Mouse (Mus musculus) kidney, embryonic 14.5 days (tissue): ENCODE measurements at regions not wholly inside any gene's neighbourhood (a gene's known extent, or its start where the extent isn't known, plus 50 kb on each side); places are given as distances from the start of the nearest gene placed in this dataset.

ENCODE experiments used
- ATAC-seq: fragments of 200-750 bp; cut with Nextera tagmentation; 2 replicates; pipeline ENCODE4 v1.8.0; 2017; ENCODE audit warnings: moderate number of reproducible peaks, mild to moderate bottlenecking, moderate TSS enrichment, moderate library complexity; ENCODE audit not compliant: low FRiP score, low TSS enrichment
- H3K27ac ChIP-seq: fragments of 300-500 bp; sonication (generic); 2 replicates; pipeline ENCODE4 v1.5.1; 2014; ENCODE audit warnings: low read depth, mild to moderate bottlenecking, low read length, moderate library complexity, mixed read lengths
- H3K27me3 ChIP-seq: fragments of 300-500 bp; sonication (generic); 2 replicates; pipeline ENCODE4 v1.6.1; 2014; ENCODE audit warnings: mild to moderate bottlenecking, low read length; ENCODE audit not compliant: control insufficient read depth, insufficient read depth
- H3K36me3 ChIP-seq: fragments of 300-500 bp; sonication (generic); 2 replicates; pipeline ENCODE4 v1.6.1; 2014; ENCODE audit warnings: low read length, mixed read lengths; ENCODE audit not compliant: control insufficient read depth, insufficient read depth
- H3K4me1 ChIP-seq: fragments of 300-500 bp; sonication (generic); 2 replicates; pipeline ENCODE4 v1.6.1; 2014; ENCODE audit warnings: low read length, mixed read lengths; ENCODE audit not compliant: control insufficient read depth, insufficient read depth
- H3K4me2 ChIP-seq: fragments of 300-500 bp; sonication (generic); replicated peaks from 2 replicates; pipeline ENCODE4 v1.6.1; 2014; ENCODE audit warnings: low read depth, mild to moderate bottlenecking, low read length
- H3K4me3 ChIP-seq: fragments of 300-500 bp; sonication (generic); 2 replicates; pipeline ENCODE4 v1.5.1; 2014; ENCODE audit warnings: mild to moderate bottlenecking, low read length
- H3K9ac ChIP-seq: fragments of 300-500 bp; sonication (generic); 2 replicates; pipeline ENCODE4 v1.6.1; 2014; ENCODE audit warnings: low read depth, mild to moderate bottlenecking, low read length, moderate library complexity
- H3K9me3 ChIP-seq: fragments of 300-500 bp; sonication (generic); 2 replicates; pipeline ENCODE4 v1.6.1; 2016; ENCODE audit warnings: low read length; ENCODE audit not compliant: control insufficient read depth
- WGBS: fragments of 180-500 bp; shearing (Covaris S2); extraction: QIAGEN DNeasy Blood & Tissue Kit; methylation state at CpG from one replicate; pipeline ENCODE4 v1.1.7; 2014; 5-methylcytosine and 5-hydroxymethylcytosine counted together

DNA sequence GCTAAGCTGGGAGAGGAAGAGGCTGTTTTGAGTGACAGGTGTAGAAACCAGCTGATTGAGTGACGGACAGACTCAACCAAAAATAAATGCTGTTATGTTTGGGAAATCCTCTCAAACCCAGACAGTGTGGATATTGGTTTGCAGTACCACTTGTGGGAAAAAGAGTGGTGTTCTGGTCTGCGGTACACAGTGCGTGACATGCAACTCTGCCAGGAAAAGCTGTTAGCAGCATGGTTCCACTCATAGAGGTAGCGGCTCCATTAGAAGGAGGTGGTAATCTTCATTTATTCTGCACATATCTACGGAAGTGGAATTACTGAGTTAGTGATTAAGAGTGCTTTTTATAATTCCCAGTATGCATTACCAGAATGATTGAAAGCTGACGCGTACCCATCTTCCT lies 485.4 kb downstream of the Rps24 start:
- no peak overlapping the region for H3K27ac ChIP-seq
- H3K9ac ChIP-seq = no peak overlapping the region
- H3K4me2 ChIP-seq = no peak overlapping the region
- no peaks in the 10 kb centered on the region for H3K4me1 ChIP-seq
- no peaks in the 10 kb centered on the region for H3K36me3 ChIP-seq
- no peaks in the 10 kb centered on the region for H3K27me3 ChIP-seq
- no peak for ATAC-seq
- no peak overlapping the region for H3K4me3 ChIP-seq
- no peaks in the 10 kb centered on the region for H3K9me3 ChIP-seq
- 97% methylated on average over 7 of the region's 7 CpGs for WGBS

DNA sequence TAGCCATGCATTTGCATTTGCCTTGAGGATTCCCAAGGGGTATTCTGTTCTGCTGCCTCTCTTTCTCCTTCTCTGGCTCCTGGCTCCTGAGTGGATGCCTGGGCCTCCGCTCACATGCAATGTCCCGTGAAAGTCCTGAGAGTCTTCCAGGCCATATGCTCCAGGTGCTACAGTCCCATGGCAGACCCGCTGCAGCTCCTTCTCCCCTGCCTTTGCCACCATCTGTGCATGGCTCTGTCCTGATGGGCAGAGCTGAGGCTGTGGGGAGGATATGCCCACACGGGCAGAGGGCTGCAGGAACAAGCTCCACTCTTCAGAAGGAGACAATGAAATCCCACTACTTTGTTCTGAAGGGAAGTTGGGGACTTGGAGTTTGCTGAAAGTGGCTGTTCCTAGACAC lies 485.9 kb upstream of the Zmiz1 start:
- ATAC-seq = no peak
- no peaks in the 10 kb centered on the region for H3K9me3 ChIP-seq
- no peak overlapping the region for H3K9ac ChIP-seq
- H3K4me2 ChIP-seq = no peak overlapping the region
- H3K27me3 ChIP-seq = no peaks in the 10 kb centered on the region
- WGBS = 81% methylated on average over 4 of the region's 4 CpGs
- no peaks in the 10 kb centered on the region for H3K4me1 ChIP-seq
- H3K4me3 ChIP-seq = no peak overlapping the region
- no peaks in the 10 kb centered on the region for H3K36me3 ChIP-seq
- no peak overlapping the region for H3K27ac ChIP-seq

- H3K27ac ChIP-seq = no peak overlapping the region
- H3K9ac ChIP-seq = no peak overlapping the region
- no peaks in the 10 kb centered on the region for H3K4me1 ChIP-seq
- no peaks in the 10 kb centered on the region for H3K36me3 ChIP-seq
- H3K4me3 ChIP-seq = no peak overlapping the region
- ATAC-seq = no peak
- H3K9me3 ChIP-seq = no peaks in the 10 kb centered on the region
- H3K27me3 ChIP-seq = no peaks in the 10 kb centered on the region
- WGBS = 59% methylated on average over 4 of the region's 4 CpGs
- H3K4me2 ChIP-seq = no peak overlapping the region
Observed at GRCm38 (mm10) chr14:24973591-24973990, 485.4 kb upstream of the Zmiz1 start.

- WGBS = 76% methylated on average over 8 of the region's 8 CpGs
- no peaks in the 10 kb centered on the region for H3K9me3 ChIP-seq
- peaks cover 8% of the 10 kb centered on the region for H3K4me1 ChIP-seq
- no peak overlapping the region for H3K4me3 ChIP-seq
- no peaks in the 10 kb centered on the region for H3K27me3 ChIP-seq
- H3K27ac ChIP-seq = no peak overlapping the region
- no peak overlapping the region for H3K9ac ChIP-seq
- ATAC-seq = no peak
- no peaks in the 10 kb centered on the region for H3K36me3 ChIP-seq
- H3K4me2 ChIP-seq = no peak overlapping the region
Observed at GRCm38 (mm10) chr14:24982489-24982888, 476.5 kb upstream of the Zmiz1 start.

DNA sequence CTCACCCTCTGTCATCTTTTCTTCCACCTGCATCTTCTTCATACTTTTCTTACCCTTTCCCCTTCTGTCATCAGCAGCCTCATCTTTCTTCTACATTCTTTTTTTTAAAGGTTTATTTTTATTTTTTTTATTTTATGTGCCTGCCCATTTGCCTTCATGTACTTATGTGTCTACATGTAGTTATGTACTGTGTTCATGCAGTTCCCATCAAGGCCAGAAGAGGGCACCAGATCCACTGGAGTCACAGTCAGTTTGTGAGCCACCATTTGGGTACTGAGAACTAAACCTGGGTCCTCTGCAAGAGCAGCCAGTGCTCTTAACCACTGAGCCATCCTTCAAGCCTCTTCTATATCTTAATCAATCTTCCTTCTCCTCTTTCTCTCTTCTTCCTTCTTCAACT lies 475.7 kb upstream of the Zmiz1 start:
- no peak overlapping the region for H3K4me3 ChIP-seq
- no peaks in the 10 kb centered on the region for H3K9me3 ChIP-seq
- no peak overlapping the region for H3K4me2 ChIP-seq
- no peak for ATAC-seq
- no peak overlapping the region for H3K9ac ChIP-seq
- H3K27me3 ChIP-seq = no peaks in the 10 kb centered on the region
- H3K27ac ChIP-seq = no peak overlapping the region
- H3K36me3 ChIP-seq = no peaks in the 10 kb centered on the region
- peaks cover 8% of the 10 kb centered on the region for H3K4me1 ChIP-seq

DNA sequence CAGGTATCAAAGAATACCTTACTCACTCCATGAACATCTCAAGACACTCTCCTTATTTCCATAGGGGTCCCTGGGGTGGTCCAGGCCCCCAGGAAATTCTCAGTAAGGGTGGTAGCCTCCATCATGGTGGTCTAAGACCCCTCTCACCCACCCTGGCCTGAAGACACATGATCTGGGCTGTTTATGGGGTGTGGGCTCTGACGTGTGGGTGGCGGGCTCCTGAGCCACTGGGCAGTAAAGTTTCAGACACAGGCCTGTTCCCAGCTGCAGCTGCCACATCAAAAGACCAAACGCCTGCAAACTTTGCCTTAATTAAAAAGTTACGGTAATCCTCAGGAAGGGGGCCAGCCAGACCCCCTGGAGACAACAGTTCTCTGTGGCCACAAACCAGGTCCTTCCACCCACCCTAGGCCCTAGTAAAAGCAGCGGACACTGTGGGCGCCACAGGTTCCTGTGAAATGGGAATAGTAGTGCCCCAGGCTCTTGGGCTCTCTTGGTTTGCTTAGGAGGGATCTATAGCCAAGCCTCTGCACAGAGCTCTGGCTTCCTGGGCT lies 473.1 kb upstream of the Zmiz1 start:
- Histone ChIP-seq H3K4me3 (no peak overlapping the region), H3K4me1 (peaks cover 11% of the 10 kb centered on the region), H3K36me3 (no peaks in the 10 kb centered on the region), H3K27ac (no peak overlapping the region), H3K4me2 (no peak overlapping the region), H3K9ac (no peak overlapping the region), H3K9me3 (no peaks in the 10 kb centered on the region), H3K27me3 (no peaks in the 10 kb centered on the region)
- peak; percentile 34; the same call in 1 of the 2 replicates for ATAC-seq
- 48% methylated on average over 6 of the region's 6 CpGs for WGBS

DNA sequence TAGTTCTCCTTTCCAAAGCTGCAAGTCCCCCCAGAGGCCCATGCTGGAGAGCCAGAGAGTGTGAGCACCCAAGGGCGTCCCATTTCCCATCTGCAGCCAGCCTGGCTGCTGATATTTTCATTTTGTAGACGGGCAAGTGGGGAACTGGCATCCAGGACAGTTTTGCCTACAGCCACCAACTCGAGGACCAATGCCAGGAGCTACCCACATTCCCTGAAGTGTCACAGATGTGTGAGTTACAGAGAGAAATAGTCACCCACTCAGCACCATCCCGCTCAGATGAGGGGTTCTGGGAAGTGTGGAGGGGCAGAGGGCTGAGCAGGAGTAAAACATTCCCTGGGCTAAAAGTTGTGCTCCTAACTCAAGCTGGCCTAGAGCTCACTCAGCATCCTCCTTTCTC lies 472.6 kb upstream of the Zmiz1 start:
- Histone ChIP-seq H3K4me3 (no peak overlapping the region), H3K4me1 (peaks cover 11% of the 10 kb centered on the region), H3K4me2 (no peak overlapping the region), H3K9me3 (no peaks in the 10 kb centered on the region), H3K27me3 (no peaks in the 10 kb centered on the region), H3K27ac (no peak overlapping the region), H3K9ac (no peak overlapping the region), H3K36me3 (no peaks in the 10 kb centered on the region)
- no peak for ATAC-seq
- 73% methylated on average over 4 of the region's 4 CpGs for whole genome bisulfite sequencing

DNA sequence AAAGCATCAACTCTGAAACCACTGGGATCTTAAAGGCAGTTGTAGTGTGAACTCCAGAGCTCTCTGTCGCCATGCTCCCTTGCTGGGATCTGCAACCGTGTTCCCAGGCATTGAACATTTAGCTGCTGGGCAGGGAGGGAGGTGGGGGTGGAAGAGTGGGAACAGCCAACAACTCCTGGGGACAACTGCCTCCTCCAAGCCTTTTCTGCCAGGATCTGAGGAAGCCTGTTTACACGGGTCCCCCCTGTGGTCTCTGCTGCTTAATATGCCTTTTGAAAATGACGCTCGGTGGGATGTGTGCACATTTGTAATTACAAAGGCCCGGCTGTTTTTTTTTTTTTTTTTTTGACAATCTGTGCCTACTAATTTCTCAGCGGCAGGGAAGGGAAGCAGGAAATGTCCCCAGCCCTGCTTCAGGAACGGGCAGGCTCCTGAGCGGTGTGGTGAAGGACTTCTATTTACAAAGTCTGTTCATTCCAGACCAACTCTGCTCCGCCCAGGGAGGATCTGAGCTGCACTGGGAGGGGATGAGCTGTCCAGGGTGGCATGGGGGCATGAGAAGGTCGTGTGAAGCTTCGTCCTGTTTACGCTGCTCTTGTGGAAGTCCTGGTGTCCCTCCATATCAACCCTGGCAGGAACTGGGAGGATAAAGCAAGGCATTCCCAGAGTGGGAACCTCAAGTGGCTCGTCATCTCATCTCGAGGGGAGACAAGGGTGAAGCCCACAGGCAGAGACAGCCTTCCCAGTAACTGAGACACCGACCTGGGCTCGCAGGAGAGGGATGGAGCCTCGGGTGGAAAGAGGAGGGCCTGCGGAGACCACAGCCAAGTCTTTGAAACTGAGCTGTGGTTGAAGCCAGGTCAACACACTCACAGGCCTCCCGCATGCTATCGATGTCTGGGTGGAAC lies 465.0 kb upstream of the Zmiz1 start:
- peaks cover 22% of the 10 kb centered on the region for H3K4me1 ChIP-seq
- peak overlapping the region; percentile 69; the same call in 1 of the 2 replicates for H3K27ac ChIP-seq
- WGBS = 30% methylated on average over 21 of the region's 21 CpGs
- H3K4me2 ChIP-seq = no peak overlapping the region
- H3K9ac ChIP-seq = no peak overlapping the region
- no peaks in the 10 kb centered on the region for H3K36me3 ChIP-seq
- ATAC-seq = no peak
- no peaks in the 10 kb centered on the region for H3K27me3 ChIP-seq
- no peak overlapping the region for H3K4me3 ChIP-seq
- no peaks in the 10 kb centered on the region; the same call in 1 of the 2 replicates for H3K9me3 ChIP-seq

DNA sequence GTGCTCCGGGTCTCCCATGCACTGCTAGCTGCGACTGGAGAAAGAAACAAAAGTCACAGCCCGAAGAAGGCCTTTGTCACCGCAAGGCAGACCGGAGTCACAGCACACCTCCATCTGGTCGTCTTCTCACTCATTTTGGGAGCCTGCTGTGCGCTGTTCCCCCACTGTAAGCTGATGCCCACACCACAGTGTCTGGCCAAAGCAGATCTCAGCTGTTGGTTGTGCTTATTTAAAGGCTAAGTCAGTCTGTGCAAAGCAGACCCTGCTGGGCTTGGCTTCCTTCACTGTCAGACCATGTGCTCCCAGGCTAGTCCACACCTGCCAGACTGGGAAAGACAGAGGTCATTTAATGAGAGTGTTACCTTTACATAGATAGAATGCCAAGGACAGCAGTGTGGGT lies 463.8 kb upstream of the Zmiz1 start:
- Histone ChIP-seq H3K36me3 (no peaks in the 10 kb centered on the region), H3K27ac (peak overlapping the region; percentile 69; the same call in 1 of the 2 replicates), H3K9me3 (no peaks in the 10 kb centered on the region; the same call in 1 of the 2 replicates), H3K4me3 (no peak overlapping the region), H3K4me2 (no peak overlapping the region), H3K27me3 (no peaks in the 10 kb centered on the region), H3K9ac (no peak overlapping the region), H3K4me1 (peaks cover 22% of the 10 kb centered on the region)
- 51% methylated on average over 7 of the region's 7 CpGs for WGBS
- ATAC-seq = no peak
